In genomic region chr14:109359914-109360313, GRCm38 (mm10) we compare ENCODE assay signal across 16 mouse cellular contexts.
DNase-seq lines count a peak whose midpoint lies in the region; ATAC-seq and TF ChIP-seq lines count a peak whose summit lies in the region.
"Had no signal": no experiment of that assay in that cellular context is flagged by ENCODE, and none has a peak within 500 bp of the region (broad histone marks: within the 10 kb centered on the region; RNA-seq: fewer than 3 reads in every experiment).

No protein-coding gene starts in this region.

- H3K27ac ChIP-seq in lung, postnatal 0 days (ENCODE audit: low read length): no peak overlapping the region
- H3K27ac ChIP-seq: heart, embryonic 15.5 days; intestine, embryonic 15.5 days had no signal

- H3K9me3 ChIP-seq in lung, postnatal 0 days (ENCODE audit: low read length): no peaks in the 10 kb centered on the region
- H3K9me3 ChIP-seq: heart, embryonic 15.5 days; intestine, embryonic 15.5 days had no signal

- H3K27me3 ChIP-seq in lung, postnatal 0 days (replicated peaks; ENCODE audit: insufficient read depth, low read length): no peaks in the 10 kb centered on the region
- H3K27me3 ChIP-seq: heart, embryonic 15.5 days; intestine, embryonic 15.5 days had no signal

- ATAC-seq in lung, postnatal 0 days: no peak
- ATAC-seq: CD4-positive, CD25-positive, alpha-beta regulatory T cell, adult 4 months; intestine, embryonic 15.5 days; midbrain, embryonic 16.5 days had no signal

- H3K9ac ChIP-seq in lung, postnatal 0 days (replicated peaks; ENCODE audit: low read depth): no peak overlapping the region
- H3K9ac ChIP-seq: heart, embryonic 15.5 days; intestine, embryonic 15.5 days had no signal

- 66% methylated on average over 4 of the region's 4 CpGs for WGBS in lung, postnatal 0 days

- H3K4me2 ChIP-seq in lung, postnatal 0 days (replicated peaks; ENCODE audit: low read depth, low read length): no peak overlapping the region
- H3K4me2 ChIP-seq: heart, embryonic 15.5 days; intestine, embryonic 15.5 days had no signal

- no peak overlapping the region for H3K4me3 ChIP-seq in lung, postnatal 0 days (ENCODE audit: low read depth, low read length)
- H3K4me3 ChIP-seq: heart, embryonic 15.5 days; intestine, embryonic 15.5 days had no signal

- H3K36me3 ChIP-seq in lung, postnatal 0 days (ENCODE audit: insufficient read depth, low read length): no peaks in the 10 kb centered on the region
- H3K36me3 ChIP-seq: heart, embryonic 15.5 days; intestine, embryonic 15.5 days had no signal

- peak; percentile 87 to 88 for DNase-seq in frontal cortex, adult 2 months (ENCODE audit: extremely low spot score in 1 of 2, low spot score in 1 of 2)
- DNase-seq in frontal cortex, postnatal 36 days (ENCODE audit: low spot score in 2 of 2): peak; percentile 60 to 94
- peak; percentile 65 to 76 for DNase-seq in left cerebral cortex, adult 18-20 months (ENCODE audit: low spot score in 2 of 2)
- DNase-seq in right cerebral cortex, postnatal 10 days (ENCODE audit: low spot score in 2 of 2): peak; percentile 41 to 79
- no peak for DNase-seq in lung, postnatal 0 days (ENCODE audit: low spot score)
- no peak for DNase-seq in ovary, postnatal 14 days (ENCODE audit: low spot score)
- no peak for DNase-seq in adrenal gland, postnatal 14 days
- DNase-seq: adrenal gland, postnatal 10 days; cerebellum, postnatal 36 days; heart, adult 18-20 months; kidney, postnatal 14 days; lung, adult 18-20 months had no signal

- no peak for TF ChIP-seq CTCF in lung, postnatal 0 days (IDR thresholded peaks at IDR 0.05)

- TF ChIP-seq EP300 in lung, postnatal 0 days (IDR thresholded peaks at IDR 0.05): no peak

- no peaks in the 10 kb centered on the region for H3K4me1 ChIP-seq in lung, postnatal 0 days (ENCODE audit: insufficient read depth, low read depth, low read length)
- H3K4me1 ChIP-seq: heart, embryonic 15.5 days; intestine, embryonic 15.5 days had no signal

Comparison
In these comparisons a context has a peak if more than half of its experiments do, and no peak if none do; other contexts are left out.
1. DNase-seq: peak in frontal cortex, adult 2 months (2 of 2), frontal cortex, postnatal 36 days (2 of 2), left cerebral cortex, adult 18-20 months (2 of 2) and right cerebral cortex, postnatal 10 days (2 of 2); none in lung, postnatal 0 days (single experiment), ovary, postnatal 14 days (single experiment) and adrenal gland, postnatal 14 days (single experiment).